In genomic region chr17:12858072-12858471, GRCm38 (mm10) we compare ENCODE assay signal across 12 mouse cellular contexts. TPM values are rescaled to one million over a fixed set of nuclear protein-coding genes. Genes with fewer than 3 reads are reported as not detected.
A peak's percentile ranks its signal among the peaks of the same experiment; 100 is the strongest.
DNase-seq lines count a peak whose midpoint lies in the region; ATAC-seq and TF ChIP-seq lines count a peak whose summit lies in the region.
"Had no signal": no experiment of that assay in that cellular context is flagged by ENCODE, and none has a peak within 500 bp of the region (broad histone marks: within the 10 kb centered on the region; RNA-seq: fewer than 3 reads in every experiment).

No protein-coding gene starts in this region.

- no peak for ATAC-seq in kidney, postnatal 0 days (replicated peaks; ENCODE audit: low FRiP score, low read depth)
- peak; percentile 87 for ATAC-seq in CD4-positive, CD25-positive, alpha-beta regulatory T cell, adult 4 months
- ATAC-seq in Patski: no peak
- peak; percentile 56; the same call in 1 of the 2 replicates for ATAC-seq in megakaryocyte-erythroid progenitor cell, adult 5-6 weeks (replicated peaks; ENCODE audit: low FRiP score, low TSS enrichment, poor library complexity, severe bottlenecking)
- no peak for ATAC-seq in erythroid progenitor cell, adult 5-6 weeks (replicated peaks; ENCODE audit: low FRiP score, poor library complexity, severe bottlenecking)

- H3K36me3 ChIP-seq in kidney, postnatal 0 days (ENCODE audit: insufficient read depth, low read length): no peaks in the 10 kb centered on the region
- H3K36me3 ChIP-seq: liver, embryonic 13.5 days had no signal

- peak; percentile 65 for TF ChIP-seq CTCF in kidney, postnatal 0 days (IDR thresholded peaks at IDR 0.05; ENCODE audit: low read depth)
- peak; percentile 61 for TF ChIP-seq CTCF in Patski (IDR thresholded peaks at IDR 0.05)

- no peak overlapping the region for H3K4me2 ChIP-seq in kidney, postnatal 0 days (ENCODE audit: low read length)
- H3K4me2 ChIP-seq: liver, embryonic 13.5 days had no signal

- peak; percentile 83 for DNase-seq in kidney, postnatal 0 days (ENCODE audit: low spot score)
- no peak for DNase-seq in kidney, adult 8-10 months
- DNase-seq in Patski (ENCODE audit: low read depth, low spot score): no peak
- DNase-seq in right cerebral cortex, postnatal 14 days: no peak
- no peak for DNase-seq in frontal cortex, adult 2 months (ENCODE audit: extremely low spot score in 1 of 2, low spot score in 1 of 2)
- DNase-seq: adrenal gland, postnatal 25 days; gastrocnemius, postnatal 14 days; liver, embryonic 13.5 days had no signal

- CTCF ChIA-PET in Patski (lab: Charles Lee): interaction anchor here (1.4 kb wide), 1 partner anchor 12 kb away, joined by 3 read pairs; no protein-coding TSS in a partner anchor

- WGBS in kidney, postnatal 0 days: 40% methylated on average over 4 of the region's 4 CpGs

- no peak overlapping the region for H3K4me3 ChIP-seq in kidney, postnatal 0 days (replicated peaks; ENCODE audit: low read depth, low read length)
- H3K4me3 ChIP-seq: liver, embryonic 13.5 days had no signal

- no peaks in the 10 kb centered on the region for H3K27me3 ChIP-seq in kidney, postnatal 0 days (ENCODE audit: insufficient read depth, low read length)
- peaks cover 10% of the 10 kb centered on the region for H3K27me3 ChIP-seq in Patski
- H3K27me3 ChIP-seq: liver, embryonic 13.5 days had no signal

- no peaks in the 10 kb centered on the region for H3K9me3 ChIP-seq in kidney, postnatal 0 days (replicated peaks; ENCODE audit: low read length)
- H3K9me3 ChIP-seq: liver, embryonic 13.5 days had no signal

- no peaks in the 10 kb centered on the region for H3K4me1 ChIP-seq in kidney, postnatal 0 days (replicated peaks; ENCODE audit: insufficient read depth, low read length)
- H3K4me1 ChIP-seq: liver, embryonic 13.5 days had no signal

- in situ Hi-C loops in Patski (cut with MboI; ENCODE audit: low pct_unique_long_range_greater_than_20kb): no loop called here

- no peak overlapping the region for H3K9ac ChIP-seq in kidney, postnatal 0 days (ENCODE audit: low read depth, low read length)
- H3K9ac ChIP-seq: liver, embryonic 13.5 days had no signal

- POLR2A ChIA-PET in Patski (lab: Charles Lee): no interaction called here

- H3K27ac ChIP-seq in kidney, postnatal 0 days: peak overlapping the region; percentile 31; the same call in 1 of the 2 replicates
- H3K27ac ChIP-seq: liver, embryonic 13.5 days had no signal

RNA-seq across cellular contexts. Expression of gene Mas1, which starts 9.9 kb away (rescaled TPM):
- 0.20 and 0.75 TPM in 2 replicates for polyA plus RNA-seq in kidney, postnatal 0 days (2015; fragmentation: Nextera tagmentation; extraction: Ambion mirVana)
- under 1 TPM in 1 of 2 experiments, not detected in 1; 0.62 TPM for polyA plus RNA-seq in CD4-positive, CD25-positive, alpha-beta regulatory T cell, adult 4 months (2017; shearing (Covaris generic))
- not detected for polyA plus RNA-seq in Patski (2021)
- not detected in 2 replicates for total RNA-seq in megakaryocyte-erythroid progenitor cell, adult 5-6 weeks (2014; fragmentation: Nextera tagmentation)
- total RNA-seq in megakaryocyte-erythroid progenitor cell, adult 5-6 weeks (2017): not detected in 2 replicates
- polyA plus RNA-seq in frontal cortex, adult 2 months (2012; rRNA removed): 25.8 and 34.8 TPM in 2 replicates
- total RNA-seq in erythroid progenitor cell, adult 5-6 weeks (2015; ENCODE audit: low replicate concordance): not detected in 2 replicates
- not detected in 2 replicates for total RNA-seq in erythroid progenitor cell, adult 5-6 weeks (2017; ENCODE audit: low replicate concordance)
- total RNA-seq: adrenal gland, postnatal 25 days had no signal
- polyA plus RNA-seq: liver, embryonic 13.5 days had no signal

RNA-seq across cellular contexts. Expression of gene Mrgprh, which starts 17.8 kb away (rescaled TPM):
- polyA plus RNA-seq in kidney, postnatal 0 days (2015; fragmentation: Nextera tagmentation; extraction: Ambion mirVana): not detected in 2 replicates
- not detected for polyA plus RNA-seq in CD4-positive, CD25-positive, alpha-beta regulatory T cell, adult 4 months (2017; shearing (Covaris generic))
- polyA plus RNA-seq in Patski (2021): not detected
- total RNA-seq in megakaryocyte-erythroid progenitor cell, adult 5-6 weeks (2014; fragmentation: Nextera tagmentation): not detected in 2 replicates
- total RNA-seq in megakaryocyte-erythroid progenitor cell, adult 5-6 weeks (2017): not detected in 2 replicates
- polyA plus RNA-seq in frontal cortex, adult 2 months (2012; rRNA removed): 0.22 and 0.23 TPM in 2 replicates
- not detected in 2 replicates for total RNA-seq in erythroid progenitor cell, adult 5-6 weeks (2015; ENCODE audit: low replicate concordance)
- total RNA-seq in erythroid progenitor cell, adult 5-6 weeks (2017; ENCODE audit: low replicate concordance): not detected in 2 replicates
- total RNA-seq: adrenal gland, postnatal 25 days had no signal
- polyA plus RNA-seq: intestine, embryonic 14.5 days; liver, embryonic 13.5 days had no signal

RNA-seq across cellular contexts. Expression of gene Pnldc1, which starts 52.0 kb away (rescaled TPM):
- 0.59 and 1.1 TPM in 2 replicates for polyA plus RNA-seq in kidney, postnatal 0 days (2015; fragmentation: Nextera tagmentation; extraction: Ambion mirVana)
- 1 to 10 TPM in 1 of 2 experiments, under 1 TPM in 1; 0.55 to 1.3 TPM for polyA plus RNA-seq in CD4-positive, CD25-positive, alpha-beta regulatory T cell, adult 4 months (2017; shearing (Covaris generic))
- 6.9 TPM for polyA plus RNA-seq in Patski (2021)
- total RNA-seq in megakaryocyte-erythroid progenitor cell, adult 5-6 weeks (2014; fragmentation: Nextera tagmentation): 12.4 TPM in 1 of 2 replicates, not detected in the other
- 0.15 TPM in 1 of 2 replicates, not detected in the other for total RNA-seq in megakaryocyte-erythroid progenitor cell, adult 5-6 weeks (2017)
- polyA plus RNA-seq in frontal cortex, adult 2 months (2012; rRNA removed): 3.8 and 4.3 TPM in 2 replicates
- 2.9 TPM in 1 of 2 replicates, not detected in the other for total RNA-seq in erythroid progenitor cell, adult 5-6 weeks (2015; ENCODE audit: low replicate concordance)
- total RNA-seq in erythroid progenitor cell, adult 5-6 weeks (2017; ENCODE audit: low replicate concordance): 7.4 TPM in 1 of 2 replicates, not detected in the other

RNA-seq across cellular contexts. Expression of gene Tcp1, which starts 57.4 kb away (rescaled TPM):
- 304 and 328 TPM in 2 replicates for polyA plus RNA-seq in kidney, postnatal 0 days (2015; fragmentation: Nextera tagmentation; extraction: Ambion mirVana)
- 100 to 1,000 TPM; 221 to 225 TPM for polyA plus RNA-seq in CD4-positive, CD25-positive, alpha-beta regulatory T cell, adult 4 months (2017; shearing (Covaris generic))
- 297 TPM for polyA plus RNA-seq in Patski (2021)
- 481 and 497 TPM in 2 replicates for total RNA-seq in megakaryocyte-erythroid progenitor cell, adult 5-6 weeks (2014; fragmentation: Nextera tagmentation)
- total RNA-seq in megakaryocyte-erythroid progenitor cell, adult 5-6 weeks (2017): 1,112 and 1,392 TPM in 2 replicates
- polyA plus RNA-seq in frontal cortex, adult 2 months (2012; rRNA removed): 122 and 138 TPM in 2 replicates
- total RNA-seq in erythroid progenitor cell, adult 5-6 weeks (2015; ENCODE audit: low replicate concordance): 136 and 173 TPM in 2 replicates
- total RNA-seq in erythroid progenitor cell, adult 5-6 weeks (2017; ENCODE audit: low replicate concordance): 208 and 220 TPM in 2 replicates

RNA-seq across cellular contexts. Expression of gene Mrpl18, which starts 58.1 kb away (rescaled TPM):
- 133 and 140 TPM in 2 replicates for polyA plus RNA-seq in kidney, postnatal 0 days (2015; fragmentation: Nextera tagmentation; extraction: Ambion mirVana)
- polyA plus RNA-seq in CD4-positive, CD25-positive, alpha-beta regulatory T cell, adult 4 months (2017; shearing (Covaris generic)): 100 to 1,000 TPM; 187 to 190 TPM
- polyA plus RNA-seq in Patski (2021): 86.8 TPM
- 165 and 221 TPM in 2 replicates for total RNA-seq in megakaryocyte-erythroid progenitor cell, adult 5-6 weeks (2014; fragmentation: Nextera tagmentation)
- 214 and 219 TPM in 2 replicates for total RNA-seq in megakaryocyte-erythroid progenitor cell, adult 5-6 weeks (2017)
- 55.8 and 56.9 TPM in 2 replicates for polyA plus RNA-seq in frontal cortex, adult 2 months (2012; rRNA removed)
- 96.0 and 107 TPM in 2 replicates for total RNA-seq in erythroid progenitor cell, adult 5-6 weeks (2015; ENCODE audit: low replicate concordance)
- 57.0 and 93.7 TPM in 2 replicates for total RNA-seq in erythroid progenitor cell, adult 5-6 weeks (2017; ENCODE audit: low replicate concordance)

Comparison
In these comparisons a context has a peak if more than half of its experiments do, and no peak if none do; other contexts are left out.
1. ATAC-seq: peak in CD4-positive, CD25-positive, alpha-beta regulatory T cell, adult 4 months (single experiment) and megakaryocyte-erythroid progenitor cell, adult 5-6 weeks (single experiment); none in kidney, postnatal 0 days (single experiment), Patski (single experiment) and erythroid progenitor cell, adult 5-6 weeks (single experiment).
2. RNA of gene Mas1, which starts 9.9 kb away (polyA plus RNA-seq): 25.8 to 34.8 TPM in frontal cortex, adult 2 months; 0.62 TPM in CD4-positive, CD25-positive, alpha-beta regulatory T cell, adult 4 months, 0.20 to 0.75 TPM in kidney, postnatal 0 days and not detected in Patski (single experiment); every median in the first group is over 10 times any median in the second.